Mouse (Mus musculus) thymus, adult 2 months (tissue): ENCODE measurements around the gene Tom1l2. TPM values are rescaled to one million over a fixed set of nuclear protein-coding genes. Genes with fewer than 3 reads are reported as not detected.

Source experiments
- DNase-seq: peaks from one replicate; pipeline ENCODE4 v3.0.0; 2021
- H3K27ac ChIP-seq: fragments of 200-500 bp; 2 replicates; pipeline ENCODE4 v1.5.1; 2012; ENCODE audit warnings: low read length, control low read depth; ENCODE audit not compliant: control insufficient read depth, insufficient read depth
- H3K27me3 ChIP-seq: fragments of 200-500 bp; 2 replicates; pipeline ENCODE4 v1.6.1; 2012; ENCODE audit warnings: mild to moderate bottlenecking, low read length, moderate library complexity, mixed read lengths; ENCODE audit not compliant: control insufficient read depth, insufficient read depth
- H3K36me3 ChIP-seq: fragments of 200-500 bp; 2 replicates; pipeline ENCODE4 v1.6.1; 2012; ENCODE audit warnings: mild to moderate bottlenecking, low read length, moderate library complexity; ENCODE audit not compliant: control insufficient read depth, insufficient read depth
- H3K4me1 ChIP-seq: fragments of 200-500 bp; replicated peaks from 2 replicates; pipeline ENCODE4 v1.6.1; 2012; ENCODE audit warnings: low read length; ENCODE audit not compliant: control insufficient read depth, insufficient read depth
- H3K4me3 ChIP-seq: fragments of 200-500 bp; 2 replicates; pipeline ENCODE4 v1.5.1; 2012; ENCODE audit warnings: mild to moderate bottlenecking, low read length, control low read depth, moderate library complexity; ENCODE audit not compliant: control insufficient read depth, insufficient read depth
- CTCF ChIP-seq: fragments of 200-500 bp; IDR thresholded peaks from 2 replicates; pipeline ENCODE4 v1.5.1; 2012; ENCODE audit warnings: mild to moderate bottlenecking, control low read depth, low read length, moderate library complexity, borderline replicate concordance; ENCODE audit not compliant: control insufficient read depth, poor library complexity, insufficient read depth; ENCODE audit errors: extremely low read depth
- POLR2A ChIP-seq: fragments of 200-500 bp; IDR thresholded peaks from 2 replicates; pipeline ENCODE4 v1.6.1; 2012; ENCODE audit warnings: mild to moderate bottlenecking, low read length, control low read depth, moderate library complexity; ENCODE audit not compliant: control insufficient read depth, poor library complexity, insufficient read depth; ENCODE audit errors: extremely low read depth
- WGBS: fragments of 180-500 bp; shearing (Covaris S2); methylation state at CpG from one replicate; pipeline ENCODE4 v1.1.7; 2018; 5-methylcytosine and 5-hydroxymethylcytosine counted together
- polyA plus RNA-seq: library from polyadenylated mRNA; depleted of rRNA; stranded (reverse); fragments of >200 nt; gene quantifications from 2 replicates; pipeline ENCODE4 v1.2.3, GENCODE M21; 2012

Tom1l2 gene
- polyA plus RNA-seq, 1 experiment: 99.5 TPM

DNA sequence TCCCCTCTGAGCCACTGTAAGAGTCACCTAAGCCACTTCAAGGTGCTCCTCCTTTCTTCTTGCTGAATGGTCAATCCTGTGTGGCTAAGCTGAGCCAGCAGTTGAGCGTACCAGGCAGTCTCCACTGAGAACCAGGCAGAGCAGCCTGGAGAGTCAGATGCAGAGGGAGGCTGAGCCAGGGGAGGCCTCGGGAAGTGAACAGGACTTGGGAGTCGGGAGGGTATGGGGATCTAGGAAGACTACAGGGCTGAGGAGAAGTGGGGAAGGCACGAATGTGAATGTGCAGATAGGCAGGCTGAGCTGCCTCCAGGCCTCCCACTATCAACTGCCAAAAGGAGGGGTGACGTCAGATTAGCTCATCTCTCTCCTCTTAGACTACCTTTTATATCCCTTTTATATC, 34.0 kb downstream of the Tom1l2 start:
- Histone ChIP-seq H3K4me1 (no peaks in the 10 kb centered on the region), H3K4me3 (no peak overlapping the region), H3K36me3 (no peaks in the 10 kb centered on the region), H3K27ac (no peak overlapping the region), H3K27me3 (no peaks in the 10 kb centered on the region)
- DNase-seq: no peak
- WGBS: 90% methylated on average over 5 of the region's 5 CpGs
- TF ChIP-seq CTCF (no peak), POLR2A (no peak)

DNA sequence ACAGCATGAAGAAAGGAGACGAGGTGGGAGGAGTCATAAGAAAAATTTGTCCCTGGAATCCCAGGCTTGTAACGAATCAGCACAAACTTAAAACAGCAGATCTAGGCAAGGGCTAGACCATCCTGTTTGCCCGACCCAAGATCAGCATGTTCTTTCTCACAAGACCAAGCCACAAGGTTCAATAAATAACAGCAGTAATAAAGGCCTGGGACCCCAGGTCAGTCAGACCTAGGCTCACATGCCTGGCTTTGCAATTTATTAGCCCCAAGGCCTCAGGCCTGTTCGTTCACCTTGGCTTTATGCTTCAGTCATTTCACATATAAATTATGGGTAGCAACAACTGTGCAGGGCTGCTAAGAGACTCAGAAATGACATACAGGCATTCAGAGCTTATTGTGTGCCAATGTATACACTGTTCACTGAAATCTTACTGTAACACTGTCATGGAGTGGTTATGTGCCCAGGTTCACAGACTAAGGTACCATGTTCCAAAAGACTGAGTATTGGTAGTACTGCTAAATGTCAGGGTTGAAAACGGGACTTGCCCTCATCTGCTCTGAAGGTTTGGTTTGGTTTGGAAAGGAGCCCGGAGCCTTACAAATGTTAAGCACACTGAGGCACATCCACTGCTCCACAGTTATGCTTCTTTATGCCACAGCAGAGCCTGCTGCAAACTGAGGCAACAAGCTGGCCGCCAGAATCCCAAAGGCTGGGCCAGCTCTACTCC, 35.2 kb downstream of the Tom1l2 start:
- H3K27ac ChIP-seq: no peak overlapping the region
- H3K4me3 ChIP-seq: no peak overlapping the region
- no peak for DNase-seq
- WGBS: 93% methylated on average over 7 of the region's 7 CpGs
- H3K27me3 ChIP-seq: no peaks in the 10 kb centered on the region
- no peak for TF ChIP-seq CTCF
- TF ChIP-seq POLR2A: no peak
- no peaks in the 10 kb centered on the region for H3K36me3 ChIP-seq
- H3K4me1 ChIP-seq: no peaks in the 10 kb centered on the region

DNA sequence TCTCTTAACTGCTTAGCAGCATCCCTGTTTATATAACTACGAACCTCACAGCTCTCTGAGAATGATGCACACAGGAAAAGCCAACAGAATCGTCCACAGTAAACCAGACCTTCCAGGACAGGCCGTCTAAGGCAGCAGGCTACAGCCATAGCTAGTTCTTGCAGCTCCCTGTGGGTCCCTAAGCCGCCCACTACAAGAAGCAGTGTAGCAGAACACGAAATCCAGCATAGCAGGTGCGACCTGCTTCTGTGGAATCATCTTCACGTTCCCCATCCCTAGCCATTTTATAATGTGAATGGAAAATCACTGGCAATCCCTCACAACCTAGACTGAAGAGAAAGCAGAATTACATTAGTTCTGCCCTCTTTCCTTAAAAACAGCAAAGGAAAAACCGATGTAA, 35.8 kb downstream of the Tom1l2 start:
- Histone ChIP-seq H3K4me1 (no peaks in the 10 kb centered on the region), H3K4me3 (no peak overlapping the region), H3K27ac (no peak overlapping the region), H3K27me3 (no peaks in the 10 kb centered on the region), H3K36me3 (no peaks in the 10 kb centered on the region)
- DNase-seq: no peak
- TF ChIP-seq POLR2A (no peak), CTCF (no peak)
- 93% methylated on average over 8 of the region's 8 CpGs for WGBS

DNA sequence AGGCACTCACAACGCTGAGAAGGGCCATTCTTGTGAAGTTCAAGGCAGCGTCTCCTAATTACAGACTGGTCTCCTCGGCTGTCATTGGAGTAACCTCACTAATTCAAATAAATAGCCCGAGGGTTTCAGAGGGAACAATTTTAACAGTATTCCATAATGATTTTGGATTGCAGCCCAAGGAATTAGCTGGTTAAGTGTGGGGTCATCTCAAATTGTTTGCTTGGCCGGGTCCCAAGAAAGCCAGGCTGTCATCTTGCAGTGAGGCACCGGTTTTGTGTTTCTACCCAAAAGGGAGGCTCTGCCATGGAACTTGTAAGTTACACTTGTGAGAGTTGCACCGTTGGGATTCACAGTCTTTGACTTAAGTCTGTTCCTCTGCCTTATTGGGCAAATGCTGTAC, 36.5 kb downstream of the Tom1l2 start:
- no peaks in the 10 kb centered on the region for H3K36me3 ChIP-seq
- 95% methylated on average over 7 of the region's 7 CpGs for WGBS
- no peak overlapping the region for H3K27ac ChIP-seq
- DNase-seq: no peak
- TF ChIP-seq POLR2A: no peak
- no peak for TF ChIP-seq CTCF
- H3K4me3 ChIP-seq: no peak overlapping the region
- no peaks in the 10 kb centered on the region for H3K27me3 ChIP-seq
- H3K4me1 ChIP-seq: no peaks in the 10 kb centered on the region

DNA sequence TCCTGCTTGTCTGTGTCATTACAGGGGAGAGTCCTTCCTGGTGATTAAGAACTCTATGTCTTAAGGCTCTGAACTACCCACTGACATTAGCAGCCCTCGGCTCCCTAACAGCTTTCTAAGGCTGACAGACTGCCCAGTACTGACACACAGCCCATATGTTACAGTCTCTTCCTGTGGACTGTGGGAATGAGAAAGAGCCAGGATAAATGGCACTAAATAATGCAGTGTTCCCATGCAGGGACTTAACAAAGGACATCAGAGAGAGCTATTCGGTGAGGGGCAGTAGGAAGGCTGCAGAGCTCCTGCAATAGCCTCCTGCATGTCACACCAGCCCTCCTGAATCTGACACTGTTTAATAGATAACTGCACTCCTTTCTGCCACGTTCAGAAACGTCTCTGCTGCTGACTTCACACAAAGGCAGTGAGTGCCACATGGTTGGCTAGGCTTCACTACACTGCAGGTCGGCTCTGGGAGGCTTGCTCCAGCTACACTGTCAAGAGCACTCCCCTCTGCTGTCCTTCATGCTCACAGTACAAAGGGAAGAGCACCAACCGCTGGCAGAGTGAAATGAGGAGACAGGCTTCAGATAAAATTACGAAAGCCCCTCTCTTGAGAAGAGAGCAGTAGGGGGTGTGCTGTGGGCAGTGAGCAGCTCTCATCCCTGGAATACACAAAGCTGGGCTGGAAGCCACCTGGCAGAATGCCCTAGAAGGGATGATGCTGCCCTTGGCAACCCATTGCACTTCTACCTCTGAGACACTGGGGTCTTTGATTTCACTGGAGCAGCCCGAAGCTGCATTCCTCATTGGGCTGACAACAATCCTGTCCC, 41.5 kb downstream of the Tom1l2 start:
- WGBS: 83% methylated on average over 8 of the region's 8 CpGs
- Histone ChIP-seq H3K4me3 (no peak overlapping the region), H3K4me1 (peaks cover 3% of the 10 kb centered on the region; the same call in 1 of the 2 replicates), H3K27ac (no peak overlapping the region), H3K36me3 (no peaks in the 10 kb centered on the region), H3K27me3 (no peaks in the 10 kb centered on the region)
- no peak for TF ChIP-seq POLR2A
- no peak for TF ChIP-seq CTCF
- no peak for DNase-seq

DNA sequence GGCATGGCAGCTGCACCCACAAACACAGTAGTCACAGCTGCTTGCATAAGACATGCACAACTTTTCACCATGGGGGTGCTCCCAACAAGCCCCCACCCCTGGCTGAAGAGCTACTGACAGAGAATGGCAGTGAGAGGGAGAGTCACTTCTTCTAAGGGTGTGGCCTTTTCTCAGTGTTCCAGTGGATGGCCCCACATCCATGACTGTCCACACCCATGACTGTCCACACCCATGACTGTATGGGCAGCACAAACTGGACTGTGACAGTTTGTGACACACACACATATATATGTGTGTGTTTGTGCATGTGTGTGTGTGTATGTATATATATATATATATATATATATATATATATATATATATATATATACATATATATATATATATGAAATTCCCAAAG, 42.8 kb downstream of the Tom1l2 start:
- no peak for DNase-seq
- peaks cover 11% of the 10 kb centered on the region for H3K4me1 ChIP-seq
- no peak for TF ChIP-seq CTCF
- H3K36me3 ChIP-seq: no peaks in the 10 kb centered on the region
- H3K4me3 ChIP-seq: no peak overlapping the region
- H3K27ac ChIP-seq: no peak overlapping the region
- H3K27me3 ChIP-seq: no peaks in the 10 kb centered on the region
